Mouse (Mus musculus) liver, postnatal 0 days (tissue): Measurements from ENCODE around the gene Gm9944.

Experiments used
- CTCF ChIP-seq: sonication (generic); IDR thresholded peaks from 2 replicates; pipeline ENCODE4 v1.5.1; 2016; ENCODE audit warnings: antibody characterized with exemption, low read depth
- EP300 ChIP-seq: IDR thresholded peaks from 2 replicates; pipeline ENCODE4 v1.6.1; 2016; ENCODE audit warnings: antibody characterized with exemption, low read depth, mild to moderate bottlenecking

DNA sequence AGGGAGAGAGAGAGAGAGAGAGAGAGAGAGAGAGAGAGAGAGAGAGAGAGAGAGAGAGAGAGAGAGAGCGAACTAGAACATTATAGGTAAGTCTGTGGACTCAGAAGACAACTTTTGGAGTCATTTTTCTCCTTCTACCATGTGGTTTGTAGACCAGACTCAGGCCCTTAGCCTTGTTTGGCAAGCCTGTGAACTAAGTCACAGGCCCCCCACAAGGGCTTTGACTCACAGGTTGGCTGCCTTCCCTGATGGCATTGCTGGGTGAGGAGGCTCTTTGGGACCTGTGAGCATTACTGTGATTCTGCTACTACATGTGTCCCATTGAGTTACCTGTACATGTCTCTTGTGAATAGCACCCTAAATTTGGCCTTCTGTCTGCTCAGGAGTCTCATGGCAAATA is 15.0 kb upstream of the Gm9944 start:
- TF ChIP-seq CTCF: no peak
- TF ChIP-seq EP300: no peak
